Mouse (Mus musculus) c-Kit-positive CD71-positive TER-119-negative erythroid progenitor cells, embryonic 14.5 days (primary cell): ENCODE results near the gene Plcb4.

Source experiments
- DNase-seq: peaks from one replicate; pipeline ENCODE4 v3.0.0-alpha.2; 2013; ENCODE audit warnings: low read depth

The Plcb4 gene

DNA sequence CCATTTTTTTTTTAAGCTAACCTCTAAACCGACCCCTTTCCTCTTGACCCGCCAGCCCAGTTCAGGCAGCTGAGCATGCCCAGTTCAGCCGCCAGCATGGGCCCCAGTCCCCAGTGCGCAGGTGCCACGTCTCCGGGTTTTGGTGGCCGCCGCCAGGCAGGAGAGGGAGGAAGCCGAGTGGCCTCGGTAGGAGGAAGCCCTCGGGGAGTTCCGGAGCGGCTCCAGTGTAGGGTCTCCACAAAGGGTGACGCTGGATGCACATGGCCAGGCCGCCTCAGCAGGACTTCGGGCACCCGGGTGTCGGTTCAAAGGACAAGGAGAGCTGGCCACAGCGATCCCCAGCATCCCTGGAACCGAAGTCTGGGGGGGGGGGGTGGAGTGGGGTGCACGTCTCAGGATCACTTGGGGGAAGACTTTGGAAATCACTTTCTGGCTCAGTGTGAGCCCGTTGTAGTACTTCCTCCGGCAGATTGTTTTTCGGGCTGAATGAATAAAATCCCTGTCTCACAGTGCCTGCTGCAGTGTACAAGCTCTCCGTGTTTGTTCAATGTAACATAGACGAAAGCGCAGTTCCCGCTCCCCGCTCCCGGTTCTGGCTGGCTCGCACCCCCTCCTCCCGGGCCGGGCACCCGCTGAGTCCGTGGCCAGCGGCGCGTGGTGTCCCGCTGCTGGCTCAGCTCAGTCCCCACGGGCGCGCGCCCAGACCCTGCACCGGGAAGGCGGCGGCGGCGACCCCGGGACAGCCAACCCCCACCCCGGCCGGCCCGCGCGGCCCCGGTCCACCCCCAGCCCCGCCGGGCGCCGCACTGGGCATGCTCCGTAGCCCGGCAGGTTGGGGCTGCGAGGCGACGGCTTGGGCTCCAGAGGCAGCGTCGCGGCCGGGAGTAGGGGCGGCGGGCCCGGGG, at the start of gene Plcb4:
Gene Plcb4, plus strand, starts transcription at position 526 of the 905 bp plus-strand sequence.
- DNase-seq, result peak; percentile 46

DNA sequence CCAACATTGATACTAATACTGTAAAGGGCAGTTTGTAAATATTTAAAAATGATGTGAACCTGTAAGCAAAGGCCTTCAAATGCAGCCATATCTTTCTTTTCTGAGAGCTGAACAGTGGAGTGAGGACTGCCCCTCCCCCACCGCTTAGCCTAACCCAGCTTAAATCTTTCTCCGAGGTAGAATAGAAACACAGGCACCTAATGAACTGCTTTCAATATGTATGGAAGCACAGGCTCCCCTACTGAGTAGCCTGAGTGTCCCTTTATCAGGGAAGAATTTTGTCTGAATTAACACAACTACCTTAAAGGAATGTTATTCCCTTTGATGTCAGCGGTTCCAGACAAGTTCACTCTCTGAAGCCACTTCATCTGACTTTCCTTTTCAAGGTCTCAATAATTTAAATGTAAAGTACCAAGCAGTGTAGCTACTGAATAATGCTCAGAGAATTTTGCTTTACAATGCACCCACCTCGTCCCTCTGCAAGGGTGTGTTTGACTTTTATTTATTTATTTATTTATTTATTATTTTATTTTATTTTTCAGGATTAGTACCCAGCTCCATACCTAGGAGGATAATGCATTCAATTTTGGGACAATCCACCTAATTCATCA, 44.1 kb upstream of the Plcb4 start:
- DNase-seq, result no peak

DNA sequence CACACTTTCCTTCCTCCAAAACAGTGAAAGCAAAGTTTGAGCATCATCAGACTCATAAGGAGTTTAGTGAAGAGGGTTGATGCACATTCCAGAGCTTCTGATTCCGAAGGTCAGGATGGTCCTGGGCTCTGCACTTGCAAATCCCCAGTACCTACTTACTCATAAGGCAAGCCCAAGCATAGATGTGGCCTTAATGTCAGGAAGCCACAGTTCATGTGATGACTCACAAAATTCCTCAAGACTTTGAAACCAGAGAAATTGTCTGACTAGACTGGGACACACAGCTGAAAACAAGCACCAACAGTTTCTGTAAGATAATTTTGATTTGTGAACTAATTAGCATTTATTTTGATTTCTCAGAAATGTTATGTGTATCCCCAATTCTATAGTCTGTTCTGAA, 42.7 kb upstream of the Plcb4 start:
- DNase-seq, result no peak

DNA sequence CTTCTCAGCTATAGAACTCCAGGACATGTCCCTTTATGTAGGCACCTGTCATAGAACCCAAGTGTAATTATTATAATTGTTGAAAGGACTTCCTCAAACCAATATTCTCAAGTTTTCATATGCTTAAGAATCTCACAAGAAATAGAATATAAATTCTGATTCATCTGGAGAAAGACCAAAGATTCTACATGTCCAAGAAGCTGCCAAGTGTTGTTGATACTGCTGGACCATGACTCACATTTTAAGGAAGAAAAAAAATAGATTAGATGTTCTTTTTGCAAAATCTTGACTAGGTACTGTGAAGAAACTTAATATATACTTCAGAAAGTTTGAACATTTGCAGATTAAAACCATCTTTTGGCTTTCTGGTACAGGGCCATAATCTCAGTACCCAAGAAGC, 40.3 kb upstream of the Plcb4 start:
- no peak for DNase-seq

DNA sequence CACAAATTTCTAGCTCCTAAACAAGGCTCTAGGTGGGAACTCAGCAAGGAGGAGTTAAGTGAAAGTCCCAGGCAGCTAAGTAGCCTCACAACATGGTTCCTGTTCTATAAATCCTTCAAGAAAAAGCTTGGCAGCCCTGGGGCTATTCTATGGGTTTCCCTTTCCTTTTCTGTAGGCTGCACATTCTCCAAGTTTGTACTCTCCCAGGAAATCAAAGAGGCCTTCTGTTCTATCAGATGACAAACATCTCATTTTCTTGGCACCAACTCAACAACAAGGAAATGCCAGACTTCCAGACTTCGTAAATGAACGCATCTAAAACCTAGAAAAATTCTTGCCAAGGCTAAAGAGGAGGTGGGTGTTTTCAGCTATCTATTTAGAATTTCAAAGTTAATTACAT, 38.9 kb upstream of the Plcb4 start:
- DNase-seq, result no peak

DNA sequence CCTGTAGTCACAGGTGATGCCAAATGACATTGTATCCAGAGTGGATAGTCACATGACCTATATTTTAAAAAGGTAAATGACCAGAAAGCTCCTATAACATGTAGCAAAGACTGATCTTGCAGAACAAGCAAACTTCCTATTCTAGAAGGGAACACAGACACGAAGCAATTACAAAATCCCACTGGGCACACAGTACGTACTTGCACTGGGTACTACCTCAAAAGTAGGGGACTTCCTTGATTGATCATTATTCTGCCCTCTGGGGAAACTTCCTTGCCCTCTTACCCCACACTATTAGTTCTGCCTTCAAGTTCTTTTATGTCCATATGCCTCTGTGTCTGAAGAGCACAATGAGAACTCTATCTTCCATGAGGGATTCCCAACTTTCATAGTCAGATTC, 31.0 kb upstream of the Plcb4 start:
- no peak for DNase-seq

DNA sequence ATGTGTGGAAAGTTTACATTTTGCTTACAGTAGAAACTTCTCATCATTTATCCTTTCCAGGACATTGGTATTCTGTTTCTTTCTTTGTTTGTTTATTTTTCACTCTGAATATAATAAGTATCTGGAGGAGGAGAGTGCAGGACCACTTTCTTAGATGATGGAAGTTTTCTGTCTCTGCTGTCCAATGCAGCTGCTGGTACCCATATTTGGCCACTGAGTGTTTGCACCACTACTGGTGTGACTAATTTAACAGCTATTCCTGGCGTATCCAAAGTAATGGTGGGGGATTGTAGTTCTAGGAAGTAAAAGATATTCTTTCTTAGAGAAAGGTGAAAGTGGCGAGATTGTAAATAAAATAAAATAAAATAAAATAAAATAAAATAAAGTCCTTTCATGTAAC, 21.6 kb upstream of the Plcb4 start:
- DNase-seq, result no peak

DNA sequence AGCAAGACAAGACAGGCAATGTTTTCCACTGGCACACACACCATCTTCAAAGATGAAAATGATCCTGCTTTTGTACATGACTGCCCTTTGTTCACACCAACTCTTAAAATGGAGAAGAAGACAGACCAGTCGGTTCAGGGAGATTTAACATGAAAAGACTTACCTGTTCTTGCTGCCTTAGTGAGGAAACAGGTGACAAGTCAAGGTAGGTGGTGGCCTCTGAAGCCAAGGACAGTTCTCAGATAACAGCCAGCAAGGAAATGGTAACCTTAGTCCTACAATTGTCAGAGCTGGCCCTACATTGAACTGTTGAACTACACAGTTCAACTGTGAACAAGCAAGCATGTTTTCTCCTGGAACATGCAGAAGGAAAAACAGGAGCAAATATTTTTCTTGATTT, 17.8 kb upstream of the Plcb4 start:
- DNase-seq, result no peak

DNA sequence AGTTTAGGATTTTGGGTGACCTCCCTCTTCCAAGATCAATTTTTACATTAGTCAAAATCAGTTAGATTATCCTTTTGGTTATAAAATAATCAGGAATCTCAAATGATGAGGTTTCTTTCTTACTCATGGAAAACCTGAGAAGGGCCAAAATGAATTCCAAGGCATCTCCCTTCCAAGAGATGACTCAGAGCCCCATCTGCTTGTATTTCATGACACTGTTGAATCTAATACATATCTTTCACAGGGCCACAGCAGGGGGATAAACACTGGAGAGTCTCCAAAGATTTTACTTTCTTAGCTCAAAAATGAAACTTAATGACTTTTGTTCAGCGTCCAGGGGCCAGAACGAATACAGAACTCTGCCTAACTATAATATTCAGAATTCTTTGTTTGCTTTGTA, 17.2 kb upstream of the Plcb4 start:
- no peak for DNase-seq

DNA sequence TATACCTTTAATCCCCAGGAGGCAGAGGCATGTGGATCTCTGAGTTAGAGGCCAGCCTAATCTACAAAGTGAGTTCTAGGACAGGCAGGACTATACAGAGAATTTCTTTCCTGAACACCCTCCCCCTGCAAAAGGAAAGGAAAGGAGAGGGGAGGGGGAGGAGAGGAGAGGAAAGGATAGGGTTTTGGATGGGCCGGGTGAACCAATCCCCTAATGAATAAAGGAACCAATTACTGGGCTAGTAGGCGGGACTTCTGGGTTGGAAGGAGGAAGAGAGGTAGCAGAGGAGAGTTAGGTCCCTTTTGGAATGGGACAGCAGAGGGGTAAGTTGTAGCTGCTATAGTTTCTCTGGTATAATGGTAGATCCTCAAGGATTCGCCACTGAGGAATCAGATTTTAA, 12.6 kb upstream of the Plcb4 start:
- DNase-seq, result no peak

DNA sequence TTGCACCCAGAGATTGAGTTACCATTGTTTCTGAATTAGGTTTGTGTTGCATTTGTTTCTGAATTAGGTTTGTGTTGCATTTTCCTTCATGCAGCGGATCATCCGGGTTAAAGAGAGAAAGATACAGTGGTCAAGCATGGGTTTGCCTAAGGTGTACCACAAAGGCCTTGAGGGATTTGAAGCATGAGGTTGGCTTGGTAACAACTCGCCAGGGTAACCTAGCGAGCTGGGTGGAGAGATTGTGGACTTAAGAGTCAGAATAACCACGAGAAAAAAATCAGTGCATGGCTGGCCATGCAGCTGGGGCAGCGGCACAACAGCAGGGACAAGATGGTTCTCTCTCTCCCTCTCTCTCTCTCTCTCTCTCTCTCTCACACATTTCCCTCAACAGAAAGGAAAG, 12.2 kb upstream of the Plcb4 start:
- no peak for DNase-seq

DNA sequence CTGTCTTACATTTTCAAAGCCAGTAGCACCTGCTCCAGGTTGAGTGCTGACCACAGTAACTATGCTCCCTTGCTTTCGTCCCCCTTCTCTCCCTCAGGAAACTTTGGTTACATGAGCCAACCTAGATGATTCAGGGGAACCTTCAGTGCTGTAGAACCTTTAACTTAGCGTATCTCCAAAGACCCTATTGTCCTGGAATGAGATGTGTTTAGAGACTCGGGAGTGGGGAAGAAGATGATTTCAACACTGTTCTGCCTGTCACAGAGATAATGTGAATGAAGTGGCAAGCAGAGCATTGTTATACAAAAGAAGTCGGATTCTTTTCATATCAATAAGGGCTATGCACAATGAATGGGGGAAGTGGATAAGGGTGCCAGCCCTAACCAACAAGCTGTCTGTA, 10.8 kb upstream of the Plcb4 start:
- DNase-seq, result no peak

DNA sequence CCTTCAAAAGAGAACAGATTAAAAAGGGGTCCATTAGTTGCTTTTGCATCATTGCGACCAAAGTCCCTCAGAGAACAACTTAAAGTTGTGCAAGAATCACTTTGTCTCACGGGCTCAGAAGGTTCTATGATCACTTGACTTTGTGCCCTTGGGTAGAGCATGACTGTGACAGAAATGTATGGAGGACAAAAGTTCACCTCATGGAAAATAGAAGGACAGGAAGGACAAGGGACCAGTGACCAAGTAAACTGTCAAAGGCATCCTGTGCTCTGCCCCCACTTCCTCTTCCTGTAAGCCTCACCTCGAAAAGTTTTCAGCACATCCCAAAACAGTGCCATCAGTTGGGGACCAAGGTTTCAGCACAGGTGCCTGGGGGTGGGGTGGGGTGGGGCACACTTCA, 7.9 kb upstream of the Plcb4 start:
- no peak for DNase-seq

DNA sequence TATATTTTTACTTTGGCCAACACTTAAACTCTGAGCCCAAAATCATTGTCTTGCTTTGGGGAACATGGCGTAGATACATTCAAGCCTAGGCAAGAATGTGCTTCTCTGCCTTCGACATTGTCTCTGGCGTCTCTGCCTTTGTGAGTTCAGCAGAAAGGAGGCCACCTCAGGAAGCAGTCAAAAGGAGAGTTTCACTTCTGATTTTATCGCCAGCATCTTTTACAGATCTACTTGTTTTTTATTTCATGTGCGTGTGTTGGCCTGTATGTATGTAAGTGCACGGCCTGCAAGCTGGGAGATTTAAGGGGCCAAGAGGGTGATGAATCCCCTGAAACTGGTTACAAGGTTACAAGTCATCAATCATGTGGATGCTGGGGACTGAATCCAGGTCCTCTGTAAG, 6.8 kb upstream of the Plcb4 start:
- no peak for DNase-seq

DNA sequence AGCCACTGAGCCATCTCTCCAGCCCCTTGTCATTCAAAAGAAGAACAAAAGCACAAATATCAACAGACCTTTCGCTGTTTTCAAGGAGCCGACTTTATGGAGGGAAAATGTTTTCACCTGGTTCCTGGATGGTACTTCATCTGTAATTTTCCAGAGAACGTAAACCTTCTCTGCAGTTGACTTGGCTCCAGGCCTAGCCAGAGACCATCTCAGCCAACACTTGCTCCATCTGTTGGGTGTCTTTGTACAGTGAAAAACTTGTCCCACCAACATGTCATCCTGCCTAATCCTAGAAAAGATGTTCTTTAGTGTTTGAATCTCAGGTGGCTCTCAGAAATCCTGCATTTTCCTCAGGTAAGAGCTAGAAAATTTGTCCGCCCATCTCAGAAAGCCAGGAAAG, 6.4 kb upstream of the Plcb4 start:
- DNase-seq, result no peak

DNA sequence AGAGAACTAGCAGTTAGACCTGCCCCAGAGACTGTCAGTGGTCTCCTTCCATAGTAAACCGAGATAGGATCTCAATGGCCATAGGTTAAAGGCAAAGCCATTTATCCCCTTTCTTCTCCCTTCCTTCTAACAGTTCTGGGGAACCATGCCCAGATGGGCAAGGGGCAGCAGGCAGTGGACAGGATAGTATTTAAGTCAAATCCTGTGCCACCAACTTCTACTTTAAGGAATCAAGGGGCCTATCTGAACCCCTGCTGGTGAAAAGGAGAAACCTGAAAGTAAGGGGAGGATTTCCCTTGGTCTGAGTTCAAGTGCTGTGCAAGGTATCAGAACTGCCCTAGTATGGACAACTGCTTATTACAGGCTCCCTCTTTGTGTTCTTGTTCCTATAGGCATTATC, 2.9 kb upstream of the Plcb4 start:
- DNase-seq, result no peak

DNA sequence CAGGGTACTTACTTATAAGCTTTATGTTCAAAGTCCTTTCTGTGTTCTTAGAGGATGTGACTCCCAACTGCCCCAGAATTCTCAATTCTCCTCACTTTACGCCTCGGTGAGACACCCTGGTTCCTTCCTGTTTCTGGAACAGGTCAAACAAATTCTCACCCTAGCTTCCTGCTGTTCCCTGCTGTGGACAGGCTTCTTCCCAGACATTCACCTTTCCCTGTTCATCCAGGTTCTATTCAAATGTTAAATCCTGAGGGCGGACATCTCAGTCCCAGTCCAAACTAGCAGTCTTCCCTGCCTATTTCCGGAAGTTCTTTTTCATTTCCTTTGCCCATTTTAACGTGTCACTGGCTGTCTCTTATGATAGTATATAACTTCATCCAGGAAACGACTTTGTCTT, 2.2 kb upstream of the Plcb4 start:
- no peak for DNase-seq

DNA sequence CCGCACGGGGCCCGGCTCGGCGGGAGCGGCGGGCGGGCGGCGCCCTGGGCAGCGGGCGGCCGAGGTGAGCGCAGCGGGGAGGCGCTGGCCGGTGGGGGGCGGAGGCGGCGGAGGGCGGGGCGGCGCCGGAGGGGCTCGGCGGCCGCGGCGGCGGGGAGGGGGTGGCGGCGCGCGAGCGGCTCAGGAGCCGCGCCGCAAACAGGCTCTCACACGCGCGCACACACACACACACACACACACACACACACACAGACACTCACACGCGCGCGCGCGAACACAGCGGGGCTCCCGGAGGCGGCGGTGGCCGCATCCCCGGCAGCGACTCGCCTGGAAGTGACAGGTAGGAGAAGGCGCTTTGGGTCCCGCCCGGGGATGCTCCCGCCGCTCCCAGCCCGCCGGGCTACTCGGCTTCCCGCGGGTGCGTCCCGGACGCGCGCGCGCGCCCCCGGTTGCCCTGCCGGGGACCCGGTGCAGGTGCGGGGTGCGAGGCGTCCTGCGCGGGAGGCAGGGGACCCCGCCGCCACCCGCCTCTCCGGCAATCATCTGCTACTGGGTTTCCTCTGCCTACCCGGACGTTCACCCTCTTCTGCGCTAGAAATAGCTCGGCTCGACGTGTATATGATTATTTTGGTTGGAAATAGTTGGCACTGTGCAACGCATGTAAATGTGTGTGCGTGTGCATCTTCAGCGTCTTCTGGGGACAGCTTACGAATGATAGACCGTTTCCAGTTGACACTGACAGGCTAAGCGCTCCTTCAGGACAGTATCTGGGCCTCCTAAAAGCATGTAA, 775 bp downstream of the Plcb4 start:
- peak; percentile 7 for DNase-seq

DNA sequence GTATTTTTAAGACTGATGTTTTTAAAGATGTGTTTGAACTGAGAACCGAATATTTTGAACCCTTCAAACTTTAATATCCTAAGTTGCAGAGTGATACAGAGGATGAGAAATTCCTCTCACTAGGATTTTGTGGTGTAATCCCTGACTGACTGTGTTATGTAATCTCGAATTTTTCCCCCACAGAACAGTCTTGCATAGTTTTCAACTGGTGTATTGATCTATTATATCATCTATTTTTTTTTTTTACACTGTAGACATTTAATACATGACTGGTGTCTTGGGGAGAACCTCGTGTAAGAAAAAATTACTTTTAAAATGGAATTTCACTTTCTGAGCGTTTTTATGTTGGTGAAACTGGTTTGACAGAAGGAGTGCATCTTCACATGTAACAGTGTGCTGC, 2.0 kb downstream of the Plcb4 start:
- DNase-seq, result no peak

DNA sequence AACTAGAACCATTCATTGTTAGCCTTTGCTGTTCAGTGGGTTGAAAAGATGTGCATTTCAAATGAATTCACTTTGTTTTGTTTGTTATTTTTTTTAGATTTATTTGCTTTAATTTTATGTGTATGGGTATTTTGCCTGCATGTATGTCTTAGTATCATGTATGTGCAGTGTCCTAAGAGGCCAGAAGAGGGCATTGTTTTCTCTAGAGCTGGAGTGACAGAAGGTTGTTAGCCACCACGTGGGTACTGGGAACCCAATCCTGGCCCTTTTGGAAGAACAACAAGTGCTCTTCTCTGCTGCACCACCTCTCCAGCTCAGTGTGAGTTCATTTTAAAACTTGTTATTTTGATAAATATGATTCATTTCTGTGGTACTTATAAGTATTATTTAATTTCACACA, 5.0 kb downstream of the Plcb4 start:
- DNase-seq, result no peak

DNA sequence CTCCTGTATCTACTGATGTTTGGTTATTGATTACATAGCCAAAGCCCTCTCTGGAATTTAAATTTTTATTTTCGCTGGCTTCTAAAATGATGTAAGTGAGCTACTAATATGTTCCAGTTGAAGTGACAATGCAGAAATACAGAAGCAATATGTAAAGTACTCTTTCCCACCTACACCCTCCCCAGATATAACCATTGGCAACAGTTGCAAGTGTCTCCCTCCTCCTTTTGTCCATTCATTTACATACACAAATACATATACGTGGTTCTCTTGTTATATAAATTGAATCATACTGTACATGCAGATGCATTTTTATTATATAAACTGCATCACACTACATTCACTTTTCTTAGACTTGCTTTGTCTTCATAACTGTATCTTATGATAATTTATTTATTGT, 8.7 kb downstream of the Plcb4 start:
- no peak for DNase-seq

DNA sequence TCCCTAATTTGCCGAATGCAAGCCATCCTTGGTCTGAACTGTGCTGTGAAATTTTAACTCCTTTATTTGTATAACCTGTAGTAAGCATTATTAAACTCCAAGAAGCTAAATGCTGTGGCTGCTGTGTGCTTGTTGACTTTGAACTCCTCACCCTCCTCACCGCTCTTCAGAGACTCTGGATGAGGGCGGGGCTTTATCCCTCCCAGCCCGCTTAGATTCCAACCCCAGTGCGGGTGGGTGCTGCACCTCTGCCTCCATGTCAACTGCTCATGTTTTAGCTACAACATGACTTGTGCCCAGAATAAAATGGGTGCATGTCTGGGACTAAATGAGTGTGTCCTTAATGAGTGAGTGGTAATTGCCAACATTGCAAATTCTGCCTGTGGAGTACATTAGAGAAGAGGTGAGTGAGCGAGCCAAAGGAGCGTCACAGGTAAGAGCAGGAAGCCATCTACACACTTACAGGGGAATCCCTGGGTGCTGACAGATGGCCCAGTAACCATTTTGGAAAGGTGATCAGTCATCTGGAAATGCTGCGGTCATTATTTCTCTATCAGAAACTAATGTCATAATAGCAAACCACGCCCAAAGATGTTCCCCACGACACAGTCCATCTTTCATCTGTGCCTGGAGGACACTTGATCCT, 13.8 kb downstream of the Plcb4 start:
- no peak for DNase-seq

DNA sequence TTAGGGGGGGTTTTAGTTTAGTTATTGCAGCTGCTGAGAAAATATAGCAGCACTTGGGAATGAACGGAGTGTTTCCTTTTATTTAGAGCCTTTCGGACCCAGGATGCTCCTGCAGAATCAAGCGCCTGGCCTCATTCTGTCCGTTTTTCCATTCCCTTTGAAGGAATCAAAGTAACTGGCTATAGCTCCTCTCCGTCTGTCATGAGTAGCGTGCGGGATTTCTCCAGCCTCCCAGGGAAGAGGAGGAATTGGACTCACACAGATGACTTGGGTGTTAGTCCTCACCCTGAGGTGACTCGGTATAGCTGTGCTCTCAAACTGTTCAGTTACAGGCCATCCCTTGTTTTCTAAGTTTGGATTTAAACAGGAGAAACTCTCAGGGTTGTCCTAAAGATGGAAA, 14.8 kb downstream of the Plcb4 start:
- no peak for DNase-seq
